Mouse (Mus musculus) heart, embryonic 14.5 days (tissue): ENCODE measurements around the gene Hoga1. TPM values are rescaled to one million over a fixed set of nuclear protein-coding genes. Genes with fewer than 3 reads are reported as not detected.

Source experiments
- ATAC-seq: fragments of 200-750 bp; cut with Nextera tagmentation; 2 replicates; pipeline ENCODE4 v1.8.0; 2017; ENCODE audit warnings: low read depth, moderate TSS enrichment; ENCODE audit not compliant: insufficient number of reproducible peaks, insufficient read depth, low FRiP score
- H3K27ac ChIP-seq, 2 experiments: fragments of 200-500 bp in 1 of 2; fragments of 300-500 bp in 1 of 2; sonication (generic) in 1 of 2; replicated peaks in 1 of 2; 2 replicates each; pipeline ENCODE4 v1.5.1; 2012 to 2014; ENCODE audit warnings: low read depth in 2 of 2, low read length in 2 of 2, control low read depth in 1 of 2, mild to moderate bottlenecking in 1 of 2, mixed read lengths in 1 of 2; ENCODE audit not compliant: control insufficient read depth in 1 of 2, insufficient read depth in 1 of 2
- H3K27me3 ChIP-seq: fragments of 300-500 bp; sonication (generic); 2 replicates; pipeline ENCODE4 v1.6.1; 2014; ENCODE audit warnings: mild to moderate bottlenecking, low read length, control low read depth; ENCODE audit not compliant: control insufficient read depth, insufficient read depth
- H3K36me3 ChIP-seq: fragments of 300-500 bp; sonication (generic); 2 replicates; pipeline ENCODE4 v1.6.1; 2014; ENCODE audit warnings: mild to moderate bottlenecking, control low read depth, low read length, mixed read lengths; ENCODE audit not compliant: control insufficient read depth, insufficient read depth
- H3K4me1 ChIP-seq, 2 experiments: fragments of 200-500 bp in 1 of 2; fragments of 300-500 bp in 1 of 2; sonication (generic) in 1 of 2; 2 replicates each; pipeline ENCODE4 v1.6.1; 2012 to 2014; ENCODE audit warnings: low read length in 2 of 2, control low read depth in 1 of 2, mixed read lengths in 1 of 2; ENCODE audit not compliant: control insufficient read depth in 2 of 2, insufficient read depth in 2 of 2
- H3K4me2 ChIP-seq: fragments of 300-500 bp; sonication (generic); 2 replicates; pipeline ENCODE4 v1.6.1; 2014; ENCODE audit warnings: mild to moderate bottlenecking, low read length
- H3K4me3 ChIP-seq, 2 experiments: fragments of 200-500 bp in 1 of 2; fragments of 300-500 bp in 1 of 2; sonication (generic) in 1 of 2; 2 replicates each; pipeline ENCODE4 v1.5.1; 2012 to 2014; ENCODE audit warnings: low read length in 2 of 2, mild to moderate bottlenecking in 2 of 2, control low read depth in 1 of 2, low read depth in 1 of 2, moderate library complexity in 1 of 2; ENCODE audit not compliant: control insufficient read depth in 1 of 2, insufficient read depth in 1 of 2
- H3K9ac ChIP-seq: fragments of 300-500 bp; sonication (generic); 2 replicates; pipeline ENCODE4 v1.6.1; 2014; ENCODE audit warnings: mild to moderate bottlenecking, low read length
- H3K9me3 ChIP-seq: fragments of 300-500 bp; sonication (generic); 2 replicates; pipeline ENCODE4 v1.6.1; 2016; ENCODE audit warnings: low read length, control low read depth; ENCODE audit not compliant: control insufficient read depth
- WGBS: fragments of 180-500 bp; shearing (Covaris S2); extraction: QIAGEN DNeasy Blood & Tissue Kit; methylation state at CpG from one replicate; pipeline ENCODE4 v1.1.7; 2014; 5-methylcytosine and 5-hydroxymethylcytosine counted together
- polyA plus RNA-seq: library from polyadenylated mRNA; unstranded; fragments of >200 nt; fragmentation: Nextera tagmentation; extraction: Ambion mirVana; gene quantifications from 2 replicates; pipeline ENCODE4 v1.2.1, GENCODE M21; 2014

The Hoga1 gene
- polyA plus RNA-seq, 1 experiment from 2014 or later, result 0.76 TPM

GRCm38 (mm10) chr19:42055881-42056280, 10.5 kb downstream of the Hoga1 start:
- Histone ChIP-seq H3K4me1 (peaks cover 0 to 2% of the 10 kb centered on the region in 2 experiments; a peak in 1 of 4 replicates), H3K27ac (no peak overlapping the region), H3K9ac (no peak overlapping the region), H3K36me3 (no peaks in the 10 kb centered on the region), H3K4me2 (no peak overlapping the region), H3K4me3 (no peak overlapping the region), H3K27me3 (no peaks in the 10 kb centered on the region), H3K9me3 (no peaks in the 10 kb centered on the region)
- no peak for ATAC-seq
- WGBS, result 77% methylated on average over 2 of the region's 2 CpGs

- H3K27ac ChIP-seq, result no peak overlapping the region
- no peak for ATAC-seq
- 75% methylated on average over 6 of the region's 6 CpGs for WGBS
Observed at GRCm38 (mm10) chr19:42056719-42057409, 11.5 kb downstream of the Hoga1 start.

GRCm38 (mm10) chr19:42058426-42058825, 13.0 kb downstream of the Hoga1 start:
- WGBS, result 62% methylated on average over 7 of the region's 7 CpGs
- H3K27ac ChIP-seq, result no peak overlapping the region
- no peaks in the 10 kb centered on the region for H3K27me3 ChIP-seq
- no peak overlapping the region for H3K4me2 ChIP-seq
- no peaks in the 10 kb centered on the region for H3K9me3 ChIP-seq
- ATAC-seq, result no peak
- H3K9ac ChIP-seq, result no peak overlapping the region
- peaks cover 0 to 2% of the 10 kb centered on the region in 2 experiments; a peak in 1 of 4 replicates for H3K4me1 ChIP-seq
- no peaks in the 10 kb centered on the region for H3K36me3 ChIP-seq
- H3K4me3 ChIP-seq, result no peak overlapping the region

More at GRCm38 (mm10) chr19:42056719-42057409, 11.5 kb downstream of the Hoga1 start:
- Histone ChIP-seq H3K27me3 (no peaks in the 10 kb centered on the region), H3K9ac (no peak overlapping the region), H3K4me2 (no peak overlapping the region), H3K4me3 (no peak overlapping the region), H3K9me3 (no peaks in the 10 kb centered on the region), H3K36me3 (no peaks in the 10 kb centered on the region), H3K4me1 (peaks cover 0 to 2% of the 10 kb centered on the region in 2 experiments; a peak in 1 of 4 replicates)

GRCm38 (mm10) chr19:42061443-42061842, 16.0 kb downstream of the Hoga1 start:
- Histone ChIP-seq H3K4me3 (no peak overlapping the region), H3K9ac (no peak overlapping the region), H3K27me3 (no peaks in the 10 kb centered on the region), H3K36me3 (no peaks in the 10 kb centered on the region), H3K27ac (no peak overlapping the region), H3K4me1 (no peaks in the 10 kb centered on the region), H3K4me2 (no peak overlapping the region), H3K9me3 (0 out of 2 replicates have a peak, but pooled peaks cover 2% of the 10 kb centered on the region)
- 93% methylated on average over 7 of the region's 7 CpGs for WGBS
- no peak for ATAC-seq

- no peak overlapping the region for H3K9ac ChIP-seq
- H3K27ac ChIP-seq, result no peak overlapping the region
- H3K9me3 ChIP-seq, result 0 out of 2 replicates have a peak, but pooled peaks cover 3% of the 10 kb centered on the region
- peaks cover 3 to 5% of the 10 kb centered on the region in 2 experiments; a peak in 2 of 4 replicates for H3K4me1 ChIP-seq
- WGBS, result 67% methylated on average over 11 of the region's 11 CpGs
- H3K36me3 ChIP-seq, result no peaks in the 10 kb centered on the region
- H3K27me3 ChIP-seq, result no peaks in the 10 kb centered on the region
- no peak overlapping the region for H3K4me3 ChIP-seq
- ATAC-seq, result no peak
- peak overlapping the region; percentile 3; the same call in 1 of the 2 replicates for H3K4me2 ChIP-seq
Observed at GRCm38 (mm10) chr19:42068441-42069240, 23.2 kb downstream of the Hoga1 start.

- 0 out of 2 replicates have a peak, but pooled peaks cover 3% of the 10 kb centered on the region for H3K9me3 ChIP-seq
- peaks cover 3 to 5% of the 10 kb centered on the region in 2 experiments; a peak in 2 of 4 replicates for H3K4me1 ChIP-seq
- H3K4me3 ChIP-seq, result no peak overlapping the region
- no peak overlapping the region for H3K27ac ChIP-seq
- peak overlapping the region; percentile 3; the same call in 1 of the 2 replicates for H3K4me2 ChIP-seq
- H3K9ac ChIP-seq, result no peak overlapping the region
- no peaks in the 10 kb centered on the region for H3K36me3 ChIP-seq
- H3K27me3 ChIP-seq, result no peaks in the 10 kb centered on the region
- ATAC-seq, result no peak
- 45% methylated on average over 6 of the region's 6 CpGs for WGBS
Observed at GRCm38 (mm10) chr19:42069241-42069525, 23.8 kb downstream of the Hoga1 start.

GRCm38 (mm10) chr19:42071221-42071620, 25.8 kb downstream of the Hoga1 start:
- Histone ChIP-seq H3K27me3 (no peaks in the 10 kb centered on the region), H3K4me2 (no peak overlapping the region), H3K9ac (no peak overlapping the region), H3K9me3 (0 out of 2 replicates have a peak, but pooled peaks cover 3% of the 10 kb centered on the region), H3K4me1 (peaks cover 3 to 5% of the 10 kb centered on the region in 2 experiments; a peak in 2 of 4 replicates), H3K36me3 (peaks cover 9% of the 10 kb centered on the region; the same call in 1 of the 2 replicates), H3K4me3 (no peak overlapping the region), H3K27ac (no peak overlapping the region)
- ATAC-seq, result no peak
- WGBS, result 61% methylated on average over 7 of the region's 7 CpGs
